In genomic region chr7:139390380-139390779, GRCm38 (mm10) we compare ENCODE assay signal across 8 mouse cellular contexts. TPM values are rescaled to one million over a fixed set of nuclear protein-coding genes. Genes with fewer than 3 reads are reported as not detected.
DNase-seq lines count a peak whose midpoint lies in the region; ATAC-seq lines count a peak whose summit lies in the region.

No protein-coding gene starts in this region.

- no peaks in the 10 kb centered on the region for H3K27me3 ChIP-seq in midbrain, embryonic 11.5 days (ENCODE audit: control insufficient read depth, insufficient read depth, low read length)

- 0 out of 2 replicates have a peak overlapping the region, but pooled peaks have one; percentile 79 for H3K4me2 ChIP-seq in midbrain, embryonic 11.5 days

- no peaks in the 10 kb centered on the region for H3K36me3 ChIP-seq in midbrain, embryonic 11.5 days (ENCODE audit: control insufficient read depth, insufficient read depth, low read length)

- ATAC-seq in midbrain, embryonic 11.5 days (ENCODE audit: low FRiP score) = no peak
- no peak for ATAC-seq in megakaryocyte-erythroid progenitor cell, adult 5-6 weeks (replicated peaks; ENCODE audit: low FRiP score, low TSS enrichment, poor library complexity, severe bottlenecking)

- DNase-seq in heart, adult 11 months = peak; percentile 95
- no peak for DNase-seq in heart, postnatal 36 days
- peak; percentile 15 for DNase-seq in thymus, postnatal 14 days
- no peak for DNase-seq in thymus, postnatal 25 days
- DNase-seq in heart, postnatal 10 days = peak; percentile 49 to 61
- peak; percentile 56 for DNase-seq in midbrain, embryonic 11.5 days (ENCODE audit: low spot score, missing footprints)
- no peak for DNase-seq in c-Kit-positive CD71-positive TER-119-positive erythroid progenitor cells, embryonic 14.5 days (ENCODE audit: low spot score)

- H3K4me1 ChIP-seq in midbrain, embryonic 11.5 days (ENCODE audit: control insufficient read depth, insufficient read depth, low read length) = peaks cover 8% of the 10 kb centered on the region

- intact Hi-C loops in heart, postnatal 36 days (cut with DNase I) = loop anchor here (1.0 kb wide), 1 partner anchor 82 kb away; no protein-coding TSS in a partner anchor
- intact Hi-C loops in heart, postnatal 10 days (cut with DNase I) = loop anchor here (1.0 to 2.0 kb wide), 2 partner anchors 78 to 83 kb away; no protein-coding TSS in a partner anchor

- no peak overlapping the region for H3K4me3 ChIP-seq in midbrain, embryonic 11.5 days (ENCODE audit: low read depth, low read length)

- WGBS in midbrain, embryonic 11.5 days = 85% methylated on average over 3 of the region's 3 CpGs

- no peak overlapping the region for H3K9ac ChIP-seq in midbrain, embryonic 11.5 days (ENCODE audit: low read length)

- no peaks in the 10 kb centered on the region for H3K9me3 ChIP-seq in midbrain, embryonic 11.5 days (ENCODE audit: control insufficient read depth, low read length)

- no peak overlapping the region for H3K27ac ChIP-seq in midbrain, embryonic 11.5 days (ENCODE audit: low read depth, low read length)

RNA-seq across cellular contexts. Expression of gene Inpp5a, which starts 1.5 kb away (rescaled TPM):
- 100 to 1,000 TPM; 273 to 286 TPM for total RNA-seq in heart, postnatal 36 days (2021)
- total RNA-seq in heart, postnatal 10 days (2021) = 100 to 1,000 TPM; 185 to 197 TPM
- polyA plus RNA-seq in midbrain, embryonic 11.5 days (2014; fragmentation: Nextera tagmentation; extraction: Ambion mirVana) = 23.2 and 25.2 TPM in 2 replicates
- 4.6 and 8.2 TPM in 2 replicates for total RNA-seq in megakaryocyte-erythroid progenitor cell, adult 5-6 weeks (2014; fragmentation: Nextera tagmentation)
- 3.2 and 4.9 TPM in 2 replicates for total RNA-seq in megakaryocyte-erythroid progenitor cell, adult 5-6 weeks (2017)

Comparison
In these comparisons a context has a peak if more than half of its experiments do, and no peak if none do; other contexts are left out.
1. DNase-seq: peak in heart, adult 11 months (single experiment), thymus, postnatal 14 days (single experiment), heart, postnatal 10 days (2 of 2) and midbrain, embryonic 11.5 days (single experiment); none in heart, postnatal 36 days (0 of 2), thymus, postnatal 25 days (single experiment) and c-Kit-positive CD71-positive TER-119-positive erythroid progenitor cells, embryonic 14.5 days (single experiment).
2. RNA of gene Inpp5a, which starts 1.5 kb away (total RNA-seq): 273 to 286 TPM in heart, postnatal 36 days and 185 to 197 TPM in heart, postnatal 10 days; 3.2 to 8.2 TPM in megakaryocyte-erythroid progenitor cell, adult 5-6 weeks; every median in the first group is over 10 times any median in the second.